Mouse (Mus musculus): Measurements from ENCODE around the gene Fkrp.

GRCm38 (mm10) chr7:16766443-16766842 is 50.1 kb downstream of the Fkrp start:
- TF ChIP-seq CTCF (IDR thresholded peaks at IDR 0.05) (no peak), EP300 (IDR thresholded peaks at IDR 0.05; ENCODE audit: insufficient read depth, low read depth, low read length) (no peak), POLR2A (IDR thresholded peaks at IDR 0.05; ENCODE audit: insufficient read depth, low read depth, low read length) (no peak)

All from heart, adult 2 months (tissue).